Mouse (Mus musculus) stomach, embryonic 14.5 days (tissue): ENCODE data around the gene Trpm8. TPM values are rescaled to one million over a fixed set of nuclear protein-coding genes. Genes with fewer than 3 reads are reported as not detected.

ENCODE experiments used
- ATAC-seq: fragments of 200-750 bp; cut with Nextera tagmentation; 2 replicates; pipeline ENCODE4 v1.8.0; 2017; ENCODE audit warnings: low read depth, moderate TSS enrichment; ENCODE audit not compliant: insufficient number of reproducible peaks, insufficient read depth, low FRiP score
- H3K27ac ChIP-seq: fragments of 300-500 bp; sonication (generic); 2 replicates; pipeline ENCODE4 v1.5.1; 2014; ENCODE audit warnings: mild to moderate bottlenecking, low read length, moderate library complexity, mixed read lengths
- H3K27me3 ChIP-seq: fragments of 300-500 bp; sonication (generic); 2 replicates; pipeline ENCODE4 v1.6.1; 2014; ENCODE audit warnings: low read length, control low read depth, mixed read lengths; ENCODE audit not compliant: control insufficient read depth, insufficient read depth
- H3K36me3 ChIP-seq: fragments of 300-500 bp; sonication (generic); 2 replicates; pipeline ENCODE4 v1.6.1; 2014; ENCODE audit warnings: mild to moderate bottlenecking, control low read depth, low read length, moderate library complexity, mixed read lengths; ENCODE audit not compliant: control insufficient read depth, insufficient read depth
- H3K4me1 ChIP-seq: fragments of 300-500 bp; sonication (generic); 2 replicates; pipeline ENCODE4 v1.6.1; 2014; ENCODE audit warnings: low read length, control low read depth, mixed read lengths; ENCODE audit not compliant: control insufficient read depth, insufficient read depth
- H3K4me2 ChIP-seq: fragments of 300-500 bp; sonication (generic); replicated peaks from 2 replicates; pipeline ENCODE4 v1.6.1; 2014; ENCODE audit warnings: low read depth, low read length, control low read depth
- H3K4me3 ChIP-seq: fragments of 300-500 bp; sonication (generic); 2 replicates; pipeline ENCODE4 v1.5.1; 2014; ENCODE audit warnings: low read depth, low read length, control low read depth
- H3K9ac ChIP-seq: fragments of 300-500 bp; sonication (generic); replicated peaks from 2 replicates; pipeline ENCODE4 v1.6.1; 2014; ENCODE audit warnings: low read depth, mild to moderate bottlenecking, control low read depth, low read length, moderate library complexity, mixed read lengths
- H3K9me3 ChIP-seq: fragments of 300-500 bp; sonication (generic); 2 replicates; pipeline ENCODE4 v1.6.1; 2016; ENCODE audit warnings: low read depth, low read length, control low read depth; ENCODE audit not compliant: control insufficient read depth
- WGBS: fragments of 180-500 bp; shearing (Covaris S2); extraction: QIAGEN DNeasy Blood & Tissue Kit; methylation state at CpG from one replicate; pipeline ENCODE4 v1.1.7; 2014; 5-methylcytosine and 5-hydroxymethylcytosine counted together
- polyA plus RNA-seq: library from polyadenylated mRNA; unstranded; fragments of >200 nt; fragmentation: Nextera tagmentation; extraction: Ambion mirVana; gene quantifications from 2 replicates; pipeline ENCODE4 v1.2.1, GENCODE M21; 2014

The Trpm8 gene
- polyA plus RNA-seq, 1 experiment from 2014 or later: not detected

- no peaks in the 10 kb centered on the region for H3K27me3 ChIP-seq
- H3K4me1 ChIP-seq: no peaks in the 10 kb centered on the region
- H3K36me3 ChIP-seq: no peaks in the 10 kb centered on the region
- no peak overlapping the region for H3K4me2 ChIP-seq
- H3K9me3 ChIP-seq: no peaks in the 10 kb centered on the region
- H3K27ac ChIP-seq: no peak overlapping the region
- no peak for ATAC-seq
- 72% methylated on average over 11 of the region's 11 CpGs for WGBS
- no peak overlapping the region for H3K4me3 ChIP-seq
- H3K9ac ChIP-seq: no peak overlapping the region
Measured at GRCm38 (mm10) chr1:88366881-88367644, 89.6 kb downstream of the Trpm8 start.

DNA sequence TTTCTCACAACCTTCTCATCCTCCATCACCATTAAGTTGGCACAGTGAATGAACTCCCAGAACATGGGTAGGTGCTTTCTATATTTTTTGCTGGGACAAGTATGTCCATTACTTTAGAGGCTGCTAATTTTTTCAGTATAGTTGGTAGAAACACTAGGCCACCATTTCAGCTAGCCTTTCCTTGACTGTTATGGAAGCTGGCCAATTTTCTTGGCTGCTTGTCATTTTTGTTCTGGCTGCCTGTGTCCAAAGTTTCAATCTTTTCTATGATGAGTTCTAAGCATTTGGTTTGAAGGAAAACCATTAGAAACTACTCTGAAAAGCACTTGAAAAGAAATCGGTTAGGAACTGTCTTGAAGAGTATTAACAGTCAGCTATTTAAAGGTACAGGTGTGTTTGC lies 101.0 kb downstream of the Trpm8 start:
- no peak for ATAC-seq
- Histone ChIP-seq H3K9ac (no peak overlapping the region), H3K4me3 (no peak overlapping the region), H3K4me2 (no peak overlapping the region), H3K27me3 (no peaks in the 10 kb centered on the region), H3K4me1 (no peaks in the 10 kb centered on the region), H3K36me3 (no peaks in the 10 kb centered on the region), H3K27ac (no peak overlapping the region), H3K9me3 (no peaks in the 10 kb centered on the region)
- WGBS: 90% methylated on average over 1 of the region's 1 CpGs

GRCm38 (mm10) chr1:88391632-88392031 lies 114.2 kb downstream of the Trpm8 start:
- H3K4me2 ChIP-seq: no peak overlapping the region
- ATAC-seq: no peak

GRCm38 (mm10) chr1:88393321-88393720 lies 115.9 kb downstream of the Trpm8 start:
- H3K4me3 ChIP-seq: no peak overlapping the region
- no peaks in the 10 kb centered on the region for H3K9me3 ChIP-seq
- no peak overlapping the region for H3K9ac ChIP-seq
- H3K27me3 ChIP-seq: no peaks in the 10 kb centered on the region
- H3K36me3 ChIP-seq: no peaks in the 10 kb centered on the region
- H3K4me2 ChIP-seq: no peak overlapping the region
- H3K4me1 ChIP-seq: no peaks in the 10 kb centered on the region
- H3K27ac ChIP-seq: no peak overlapping the region
- 81% methylated on average over 5 of the region's 5 CpGs for WGBS
- no peak for ATAC-seq

More at GRCm38 (mm10) chr1:88391632-88392031, 114.2 kb downstream of the Trpm8 start:
- Histone ChIP-seq H3K36me3 (no peaks in the 10 kb centered on the region), H3K27me3 (no peaks in the 10 kb centered on the region), H3K9me3 (no peaks in the 10 kb centered on the region), H3K9ac (no peak overlapping the region), H3K4me3 (no peak overlapping the region), H3K4me1 (no peaks in the 10 kb centered on the region), H3K27ac (no peak overlapping the region)
- 63% methylated on average over 4 of the region's 4 CpGs for WGBS

- Histone ChIP-seq H3K4me3 (no peak overlapping the region), H3K27ac (no peak overlapping the region), H3K27me3 (no peaks in the 10 kb centered on the region), H3K4me1 (no peaks in the 10 kb centered on the region), H3K9me3 (no peaks in the 10 kb centered on the region), H3K9ac (no peak overlapping the region), H3K4me2 (no peak overlapping the region), H3K36me3 (no peaks in the 10 kb centered on the region)
- ATAC-seq: no peak
- 64% methylated on average over 3 of the region's 3 CpGs for WGBS
Measured at GRCm38 (mm10) chr1:88403378-88403777, 125.9 kb downstream of the Trpm8 start.

- whole genome bisulfite sequencing: 53% methylated on average over 12 of the region's 12 CpGs
Measured at GRCm38 (mm10) chr1:88406078-88406806, 128.8 kb downstream of the Trpm8 start.

DNA sequence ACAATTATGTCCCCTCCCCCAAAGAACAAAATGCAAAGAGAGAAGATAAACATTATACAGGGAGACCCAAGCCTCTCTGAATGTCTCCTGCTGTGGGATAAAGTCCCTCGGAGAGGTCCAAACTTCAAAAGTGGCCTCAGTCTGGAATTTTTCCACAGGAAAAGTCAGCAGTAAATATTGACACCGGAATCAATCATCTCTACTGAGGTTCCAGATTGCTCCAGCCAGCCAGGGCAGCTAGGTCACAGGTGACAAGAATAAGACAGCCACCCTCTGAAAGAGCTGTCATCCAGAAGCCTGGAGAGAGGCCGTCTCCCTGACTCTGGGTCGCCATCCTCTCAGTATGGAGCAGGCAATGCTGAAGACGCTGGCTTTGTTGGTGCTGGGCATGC lies 129.3 kb downstream of the Trpm8 start, which contains the start of gene Spp2:
Gene Spp2 (plus strand): TSS at position 155 of the 392 bp plus-strand sequence.
- Histone ChIP-seq H3K4me1 (no peaks in the 10 kb centered on the region), H3K36me3 (no peaks in the 10 kb centered on the region), H3K27me3 (no peaks in the 10 kb centered on the region), H3K9me3 (no peaks in the 10 kb centered on the region), H3K4me2 (no peak within 1 kb of the TSS), H3K4me3 (no peak within 1 kb of the TSS), H3K9ac (no peak within 1 kb of the TSS), H3K27ac (no peak within 1 kb of the TSS; the same call in 1 of the 2 replicates)
- no peak for ATAC-seq
- 51% methylated on average over 5 of the region's 5 CpGs for WGBS

More at GRCm38 (mm10) chr1:88406078-88406806, 128.8 kb downstream of the Trpm8 start:
- no peak overlapping the region; the same call in 1 of the 2 replicates for H3K27ac ChIP-seq
- H3K36me3 ChIP-seq: no peaks in the 10 kb centered on the region
- no peaks in the 10 kb centered on the region for H3K27me3 ChIP-seq
- no peaks in the 10 kb centered on the region for H3K4me1 ChIP-seq
- no peak overlapping the region for H3K4me3 ChIP-seq
- no peak for ATAC-seq
- no peak overlapping the region for H3K9ac ChIP-seq
- no peaks in the 10 kb centered on the region for H3K9me3 ChIP-seq
- H3K4me2 ChIP-seq: no peak overlapping the region

DNA sequence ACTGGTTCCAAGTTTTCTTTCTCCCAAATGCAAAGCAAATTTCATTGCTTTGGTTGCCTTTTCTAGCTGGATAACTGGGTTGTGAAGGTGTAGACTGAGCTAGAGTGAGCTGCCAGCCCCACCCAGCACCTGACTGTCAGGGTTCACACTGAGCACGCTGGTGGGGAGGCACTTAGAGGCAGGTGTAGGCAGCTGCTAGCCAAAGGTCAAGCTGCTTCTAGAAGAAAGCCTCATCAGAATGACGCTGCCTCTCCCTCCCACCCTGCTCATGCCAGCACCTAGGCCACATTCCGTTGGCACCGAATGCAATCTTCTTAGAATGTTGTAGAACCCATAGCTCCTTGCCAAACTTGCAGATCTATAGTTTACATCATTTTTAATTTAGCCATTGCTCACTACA lies 130.9 kb downstream of the Trpm8 start:
- no peak for ATAC-seq
- 63% methylated on average over 4 of the region's 4 CpGs for WGBS
- H3K27ac ChIP-seq: no peak overlapping the region

More for the DNA sequence above, 130.9 kb downstream of the Trpm8 start:
- no peaks in the 10 kb centered on the region for H3K27me3 ChIP-seq
- no peaks in the 10 kb centered on the region for H3K4me1 ChIP-seq
- H3K9ac ChIP-seq: no peak overlapping the region
- H3K4me2 ChIP-seq: no peak overlapping the region
- no peaks in the 10 kb centered on the region for H3K9me3 ChIP-seq
- H3K4me3 ChIP-seq: no peak overlapping the region
- H3K36me3 ChIP-seq: no peaks in the 10 kb centered on the region
